Mouse (Mus musculus) CH12.LX (cell line): Measurements from ENCODE around the gene Rai14. TPM values are rescaled to one million over a fixed set of nuclear protein-coding genes. Genes with fewer than 3 reads are reported as not detected.

Experiments
- DNase-seq: peaks from one replicate; pipeline ENCODE4 v3.0.0-alpha.2; 2013; ENCODE audit errors: extremely low read depth
- H3K27ac ChIP-seq: 2 replicates; pipeline ENCODE4 v1.5.1; 2012; ENCODE audit warnings: low read depth, mild to moderate bottlenecking, control low read depth, moderate library complexity; ENCODE audit not compliant: insufficient read depth
- H3K27me3 ChIP-seq: replicated peaks from 2 replicates; pipeline ENCODE3; 2012; ENCODE audit warnings: inconsistent platforms
- H3K36me3 ChIP-seq, 2 experiments: replicated peaks in 1 of 2; 2 replicates each; pipeline versions ENCODE3 to v1.6.1; 2012; ENCODE audit warnings: inconsistent platforms in 1 of 2, low read length in 1 of 2, mild to moderate bottlenecking in 1 of 2, mixed read lengths in 1 of 2, moderate library complexity in 1 of 2; ENCODE audit not compliant: control insufficient read depth in 1 of 2, insufficient read depth in 1 of 2
- H3K4me1 ChIP-seq, 2 experiments: 2 replicates each; pipeline ENCODE4 v1.6.1; 2012; ENCODE audit warnings: inconsistent platforms in 1 of 2, moderate library complexity in 1 of 2; ENCODE audit not compliant: insufficient read depth in 2 of 2, control insufficient read depth in 1 of 2
- H3K4me2 ChIP-seq: 2 replicates; pipeline ENCODE4 v1.6.1; 2012; ENCODE audit warnings: low read depth, mild to moderate bottlenecking, control low read depth; ENCODE audit not compliant: poor library complexity, insufficient read depth, severe bottlenecking
- H3K4me3 ChIP-seq, 3 experiments: fragments of 150-350 bp in 1 of 3; sonication (generic) in 1 of 3; replicated peaks in 1 of 3; 2 replicates each; pipeline versions ENCODE3 to v1.5.1; 2011 to 2012; ENCODE audit warnings: low read depth in 2 of 3, low read length in 2 of 3, mild to moderate bottlenecking in 2 of 3, moderate library complexity in 2 of 3, control low read depth in 1 of 3, improper control_type of control experiment in 1 of 3, inconsistent platforms in 1 of 3, mixed read lengths in 1 of 3; ENCODE audit not compliant: poor library complexity in 1 of 3
- H3K79me2 ChIP-seq: replicated peaks from 2 replicates; pipeline ENCODE4 v1.6.1; 2012; ENCODE audit warnings: mild to moderate bottlenecking, moderate library complexity; ENCODE audit not compliant: control insufficient read depth, poor library complexity, insufficient read depth, severe bottlenecking; ENCODE audit errors: extremely low read depth
- H3K9ac ChIP-seq: 2 replicates; pipeline ENCODE4 v1.6.1; 2012; ENCODE audit warnings: low read depth, mild to moderate bottlenecking, control low read depth, moderate library complexity; ENCODE audit not compliant: insufficient read depth
- H3K9me3 ChIP-seq: replicated peaks from 2 replicates; pipeline ENCODE3; 2012; ENCODE audit warnings: low read length, inconsistent platforms, mixed read lengths
- BHLHE40 ChIP-seq: IDR thresholded peaks from 2 replicates; pipeline ENCODE4 v1.6.1; 2011; ENCODE audit warnings: mild to moderate bottlenecking, low read depth, low read length, improper control_type of control experiment
- CHD1 ChIP-seq: IDR thresholded peaks from 2 replicates; pipeline ENCODE4 v1.6.1; 2012; ENCODE audit warnings: low read depth, low read length, improper control_type of control experiment, inconsistent platforms
- CHD2 ChIP-seq: IDR thresholded peaks from 2 replicates; pipeline ENCODE4 v1.6.1; 2011; ENCODE audit warnings: low read length, improper control_type of control experiment
- CTCF ChIP-seq, 2 experiments: IDR thresholded peaks in 1 of 2; conservative IDR thresholded peaks in 1 of 2; 2 replicates each; pipeline ENCODE4 v1.5.1; 2011 to 2012; ENCODE audit warnings: low read depth in 2 of 2, low read length in 2 of 2, improper control_type of control experiment in 1 of 2, inconsistent platforms in 1 of 2, mild to moderate bottlenecking in 1 of 2, moderate library complexity in 1 of 2
- E2F4 ChIP-seq: IDR thresholded peaks from 2 replicates; pipeline ENCODE4 v1.6.1; 2011; ENCODE audit warnings: low read depth, low read length, improper control_type of control experiment; ENCODE audit not compliant: insufficient replicate concordance
- ETS1 ChIP-seq: conservative IDR thresholded peaks from 2 replicates; pipeline ENCODE4 v1.6.1; 2012; ENCODE audit warnings: low read depth, mild to moderate bottlenecking, inconsistent platforms, low read length, improper control_type of control experiment, moderate library complexity
- GABPA ChIP-seq: IDR thresholded peaks from 2 replicates; pipeline ENCODE4 v1.6.1; 2012; ENCODE audit warnings: low read depth, low read length, improper control_type of control experiment, inconsistent platforms; ENCODE audit not compliant: insufficient replicate concordance
- IRF4 ChIP-seq: IDR thresholded peaks from 2 replicates; pipeline ENCODE4 v1.6.1; 2014; ENCODE audit warnings: low read depth, mild to moderate bottlenecking, inconsistent platforms, low read length, improper control_type of control experiment
- JUN ChIP-seq: IDR thresholded peaks from 2 replicates; pipeline ENCODE4 v1.6.1; 2011; ENCODE audit warnings: low read depth, mild to moderate bottlenecking, low read length, improper control_type of control experiment, moderate library complexity; ENCODE audit not compliant: insufficient read depth
- KAT2A ChIP-seq: IDR thresholded peaks from 2 replicates; pipeline ENCODE4 v1.6.1; 2012; ENCODE audit warnings: low read length, improper control_type of control experiment, inconsistent platforms; ENCODE audit not compliant: insufficient replicate concordance
- MEF2A ChIP-seq: IDR thresholded peaks from 2 replicates; pipeline ENCODE4 v1.6.1; 2014; ENCODE audit warnings: low read depth, mild to moderate bottlenecking, inconsistent platforms, low read length, improper control_type of control experiment, borderline replicate concordance
- MXI1 ChIP-seq: IDR thresholded peaks from 2 replicates; pipeline ENCODE4 v1.6.1; 2011; ENCODE audit warnings: mild to moderate bottlenecking, low read depth, low read length, improper control_type of control experiment
- MYC ChIP-seq: IDR thresholded peaks from 2 replicates; pipeline ENCODE4 v1.6.1; 2011; ENCODE audit warnings: low read depth, mild to moderate bottlenecking, improper control_type of control experiment, low read length
- NELFE ChIP-seq: IDR thresholded peaks from 2 replicates; pipeline ENCODE4 v1.6.1; 2011; ENCODE audit warnings: low read depth, low read length, improper control_type of control experiment
- NRF1 ChIP-seq: IDR thresholded peaks from 2 replicates; pipeline ENCODE4 v1.6.1; 2014; ENCODE audit warnings: low read depth, mild to moderate bottlenecking, inconsistent platforms, low read length, improper control_type of control experiment, moderate library complexity
- PAX5 ChIP-seq: IDR thresholded peaks from 2 replicates; pipeline ENCODE4 v1.6.1; 2012; ENCODE audit warnings: low read length, inconsistent platforms, mixed read lengths
- POLR2A ChIP-seq: IDR thresholded peaks from 2 replicates; pipeline ENCODE4 v1.6.1; 2011; ENCODE audit warnings: low read depth, mild to moderate bottlenecking, improper control_type of control experiment, low read length
- POLR2AphosphoS2 ChIP-seq: IDR thresholded peaks from 2 replicates; pipeline ENCODE4 v1.6.1; 2011; ENCODE audit warnings: low read depth, low read length, improper control_type of control experiment
- RAD21 ChIP-seq: IDR thresholded peaks from 2 replicates; pipeline ENCODE4 v1.6.1; 2011; ENCODE audit warnings: low read depth, mild to moderate bottlenecking, low read length, improper control_type of control experiment, moderate library complexity
- RCOR1 ChIP-seq: conservative IDR thresholded peaks from 2 replicates; pipeline ENCODE4 v1.6.1; 2012; ENCODE audit warnings: low read depth, mild to moderate bottlenecking, inconsistent platforms, low read length, improper control_type of control experiment
- TCF12 ChIP-seq: IDR thresholded peaks from 2 replicates; pipeline ENCODE4 v1.6.1; 2014; ENCODE audit warnings: low read depth, mild to moderate bottlenecking, inconsistent platforms, low read length, improper control_type of control experiment
- UBTF ChIP-seq: IDR thresholded peaks from 2 replicates; pipeline ENCODE4 v1.6.1; 2012; ENCODE audit warnings: low read depth, mild to moderate bottlenecking, inconsistent platforms, low read length, improper control_type of control experiment, moderate library complexity
- USF1 ChIP-seq: IDR thresholded peaks from 2 replicates; pipeline ENCODE4 v1.6.1; 2014; ENCODE audit warnings: low read depth, mild to moderate bottlenecking, inconsistent platforms, low read length, improper control_type of control experiment
- ZKSCAN1 ChIP-seq: IDR thresholded peaks from 2 replicates; pipeline ENCODE4 v1.6.1; 2012; ENCODE audit warnings: low read depth, inconsistent platforms, low read length, improper control_type of control experiment, borderline replicate concordance
- ZMIZ1 ChIP-seq: IDR thresholded peaks from 2 replicates; pipeline ENCODE4 v1.6.1; 2012; ENCODE audit warnings: low read depth, mild to moderate bottlenecking, inconsistent platforms, low read length, improper control_type of control experiment
- dilution Hi-C: fragments of 300-500 bp; cut with MboI; formaldehyde crosslinking; loops from 2 replicates; pipeline ENCODE4 v1.14.3; 2020; ENCODE audit warnings: low sequenced_read_pairs; ENCODE audit not compliant: extremely low pct_unique_long_range_greater_than_20kb, extremely low pct_ligation_motif_present
- in situ Hi-C: fragments of 300-500 bp; cut with MboI; formaldehyde crosslinking; loops from 3 replicates; pipeline ENCODE4 v1.14.3; 2019; ENCODE audit warnings: low sequenced_read_pairs, low pct_ligation_motif_present, low pct_unique_long_range_greater_than_20kb, mixed read lengths
- polyA plus RNA-seq: library from polyadenylated mRNA; unstranded; fragments of >175 nt; gene quantifications from 2 replicates; pipeline ENCODE4 v1.2.1, GENCODE M21; 2012; ENCODE audit warnings: low read depth; ENCODE audit not compliant: insufficient read length
- total RNA-seq, 2 experiments: library from RNA; depleted of rRNA; stranded (reverse); fragments of 300-350 nt in 1 of 2; fragments of >200 nt in 1 of 2; gene quantifications; 2 replicates each; pipeline ENCODE4 v1.2.3; 2012 to 2014

Gene Rai14
- total and polyA plus RNA-seq, 3 experiments, result 7.5 to 14.1 (median 9.6) TPM

GRCm38 (mm10) chr15:10632581-10632980 lies 81.8 kb downstream of the Rai14 start:
- dilution Hi-C loops, result no loop called here
- Histone ChIP-seq H3K79me2 (no peaks in the 10 kb centered on the region), H3K4me2 (no peak overlapping the region), H3K36me3 (peaks cover 0 to 31% of the 10 kb centered on the region in 2 experiments), H3K4me3 (no peak overlapping the region), H3K9me3 (no peaks in the 10 kb centered on the region), H3K27ac (no peak overlapping the region), H3K9ac (no peak overlapping the region), H3K4me1 (no peaks in the 10 kb centered on the region), H3K27me3 (no peaks in the 10 kb centered on the region)
- no peak for DNase-seq
- TF ChIP-seq PAX5, result no peak
- TF ChIP-seq ZMIZ1, result no peak
- no peak for TF ChIP-seq RAD21
- no peak for TF ChIP-seq ETS1
- TF ChIP-seq UBTF, result no peak
- TF ChIP-seq JUN, result no peak
- no peak for TF ChIP-seq BHLHE40
- no peak for TF ChIP-seq MYC
- TF ChIP-seq RCOR1, result no peak
- no peak for TF ChIP-seq ZKSCAN1
- TF ChIP-seq IRF4, result no peak
- no peak for TF ChIP-seq POLR2A
- no peak for TF ChIP-seq CHD2
- no peak for TF ChIP-seq TCF12
- in situ Hi-C loops, result no loop called here

GRCm38 (mm10) chr15:10632060-10632459 lies 82.4 kb downstream of the Rai14 start:
- Histone ChIP-seq H3K36me3 (peaks cover 0 to 31% of the 10 kb centered on the region in 2 experiments), H3K27me3 (no peaks in the 10 kb centered on the region), H3K4me2 (no peak overlapping the region), H3K9me3 (no peaks in the 10 kb centered on the region), H3K4me3 (no peak overlapping the region), H3K79me2 (no peaks in the 10 kb centered on the region), H3K4me1 (no peaks in the 10 kb centered on the region), H3K27ac (no peak overlapping the region), H3K9ac (no peak overlapping the region)
- no peak for TF ChIP-seq MXI1
- no peak for TF ChIP-seq NELFE
- no peak for TF ChIP-seq ETS1
- TF ChIP-seq USF1, result no peak
- no peak for TF ChIP-seq CHD1
- TF ChIP-seq MEF2A, result no peak
- TF ChIP-seq JUN, result no peak
- TF ChIP-seq TCF12, result no peak
- TF ChIP-seq BHLHE40, result no peak
- TF ChIP-seq GABPA, result no peak
- no peak for TF ChIP-seq RCOR1
- TF ChIP-seq UBTF, result no peak
- no peak for TF ChIP-seq KAT2A
- TF ChIP-seq CTCF (conservative IDR thresholded peaks at IDR 0.05 in 1 of 2, IDR thresholded peaks at IDR 0.05 in 1 of 2; ENCODE audit: low read depth in 2 of 2, low read length in 2 of 2), result no peak
- TF ChIP-seq POLR2A, result no peak
- no peak for TF ChIP-seq RAD21
- TF ChIP-seq E2F4, result no peak
- no peak for TF ChIP-seq POLR2AphosphoS2
- TF ChIP-seq NRF1, result no peak
- DNase-seq, result no peak
- dilution Hi-C loops (no loop called here), in situ Hi-C loops (no loop called here)
